Mouse (Mus musculus) thymus, adult 2 months (tissue): ENCODE results near the gene BC025920. TPM values are rescaled to one million over a fixed set of nuclear protein-coding genes. Genes with fewer than 3 reads are reported as not detected.
"Not testable (repeated sequence)": the region's sequence is repeated elsewhere in the genome, so short reads cannot be mapped to it uniquely, and the experiment has no call there.

Experiments used
- DNase-seq: peaks from one replicate; pipeline ENCODE4 v3.0.0; 2021
- H3K27ac ChIP-seq: fragments of 200-500 bp; 2 replicates; pipeline ENCODE4 v1.5.1; 2012; ENCODE audit warnings: low read length, control low read depth; ENCODE audit not compliant: control insufficient read depth, insufficient read depth
- H3K27me3 ChIP-seq: fragments of 200-500 bp; 2 replicates; pipeline ENCODE4 v1.6.1; 2012; ENCODE audit warnings: mild to moderate bottlenecking, low read length, moderate library complexity, mixed read lengths; ENCODE audit not compliant: control insufficient read depth, insufficient read depth
- H3K36me3 ChIP-seq: fragments of 200-500 bp; 2 replicates; pipeline ENCODE4 v1.6.1; 2012; ENCODE audit warnings: mild to moderate bottlenecking, low read length, moderate library complexity; ENCODE audit not compliant: control insufficient read depth, insufficient read depth
- H3K4me1 ChIP-seq: fragments of 200-500 bp; replicated peaks from 2 replicates; pipeline ENCODE4 v1.6.1; 2012; ENCODE audit warnings: low read length; ENCODE audit not compliant: control insufficient read depth, insufficient read depth
- H3K4me3 ChIP-seq: fragments of 200-500 bp; 2 replicates; pipeline ENCODE4 v1.5.1; 2012; ENCODE audit warnings: mild to moderate bottlenecking, low read length, control low read depth, moderate library complexity; ENCODE audit not compliant: control insufficient read depth, insufficient read depth
- CTCF ChIP-seq: fragments of 200-500 bp; IDR thresholded peaks from 2 replicates; pipeline ENCODE4 v1.5.1; 2012; ENCODE audit warnings: mild to moderate bottlenecking, control low read depth, low read length, moderate library complexity, borderline replicate concordance; ENCODE audit not compliant: control insufficient read depth, poor library complexity, insufficient read depth; ENCODE audit errors: extremely low read depth
- POLR2A ChIP-seq: fragments of 200-500 bp; IDR thresholded peaks from 2 replicates; pipeline ENCODE4 v1.6.1; 2012; ENCODE audit warnings: mild to moderate bottlenecking, low read length, control low read depth, moderate library complexity; ENCODE audit not compliant: control insufficient read depth, poor library complexity, insufficient read depth; ENCODE audit errors: extremely low read depth
- WGBS: fragments of 180-500 bp; shearing (Covaris S2); methylation state at CpG from one replicate; pipeline ENCODE4 v1.1.7; 2018; 5-methylcytosine and 5-hydroxymethylcytosine counted together
- polyA plus RNA-seq: library from polyadenylated mRNA; depleted of rRNA; stranded (reverse); fragments of >200 nt; gene quantifications from 2 replicates; pipeline ENCODE4 v1.2.3, GENCODE M21; 2012; rRNA removed

BC025920 gene
- polyA plus RNA-seq, 1 experiment, result 2.8 TPM

DNA sequence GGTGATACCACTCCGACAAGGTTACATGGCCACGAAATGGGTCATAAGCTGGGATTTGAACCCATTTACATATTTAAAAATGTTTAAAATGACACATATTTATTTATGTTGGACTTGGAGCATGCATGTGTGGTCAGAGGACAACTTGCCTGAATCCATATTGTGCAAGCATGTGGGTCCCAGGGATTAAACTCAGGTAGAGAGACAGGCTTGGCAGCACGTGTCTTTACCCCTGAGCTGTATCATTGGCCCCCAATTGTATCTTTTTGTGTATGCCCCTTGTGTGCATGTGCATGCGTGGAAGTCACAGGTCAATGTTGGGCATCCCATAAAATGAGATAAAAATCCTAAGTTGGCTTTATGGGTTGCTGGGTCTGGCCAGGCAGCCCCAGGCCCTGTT lies 39.3 kb downstream of the BC025920 start:
- Histone ChIP-seq H3K36me3 (no peaks in the 10 kb centered on the region), H3K27me3 (no peaks in the 10 kb centered on the region), H3K27ac (no peak overlapping the region), H3K4me1 (peaks cover 11% of the 10 kb centered on the region), H3K4me3 (no peak overlapping the region)
- TF ChIP-seq CTCF, result no peak
- TF ChIP-seq POLR2A, result no peak
- no peak for DNase-seq
- WGBS, result 95% methylated on average over 4 of the region's 4 CpGs

DNA sequence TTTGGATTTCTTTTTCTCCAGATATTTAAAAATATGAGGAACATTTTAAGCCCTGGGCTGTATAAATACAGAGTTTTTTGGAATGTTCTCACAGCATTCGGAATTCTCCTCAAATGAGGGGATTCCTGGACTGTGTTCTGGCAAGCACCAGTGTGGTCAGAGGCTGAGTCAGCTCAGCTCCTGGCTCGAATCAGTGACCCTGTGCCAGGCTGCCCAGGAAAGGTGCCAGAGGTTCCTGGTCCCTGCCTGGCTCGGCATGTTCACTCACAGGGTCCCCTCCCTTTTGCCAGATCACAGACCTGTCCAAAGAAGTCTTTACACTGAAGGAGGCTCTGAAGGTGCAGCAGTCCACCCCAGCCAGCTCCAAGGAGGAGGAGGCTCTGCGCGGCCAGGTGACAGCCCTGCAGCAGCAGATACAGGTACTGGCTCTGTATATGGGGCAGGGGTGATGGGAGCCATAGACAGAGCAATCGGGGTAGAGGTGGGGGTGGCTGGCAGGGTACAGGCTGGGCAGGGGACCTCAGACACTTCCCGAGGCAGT lies 40.0 kb downstream of the BC025920 start:
- WGBS, result 94% methylated on average over 7 of the region's 7 CpGs
- DNase-seq, result no peak

DNA sequence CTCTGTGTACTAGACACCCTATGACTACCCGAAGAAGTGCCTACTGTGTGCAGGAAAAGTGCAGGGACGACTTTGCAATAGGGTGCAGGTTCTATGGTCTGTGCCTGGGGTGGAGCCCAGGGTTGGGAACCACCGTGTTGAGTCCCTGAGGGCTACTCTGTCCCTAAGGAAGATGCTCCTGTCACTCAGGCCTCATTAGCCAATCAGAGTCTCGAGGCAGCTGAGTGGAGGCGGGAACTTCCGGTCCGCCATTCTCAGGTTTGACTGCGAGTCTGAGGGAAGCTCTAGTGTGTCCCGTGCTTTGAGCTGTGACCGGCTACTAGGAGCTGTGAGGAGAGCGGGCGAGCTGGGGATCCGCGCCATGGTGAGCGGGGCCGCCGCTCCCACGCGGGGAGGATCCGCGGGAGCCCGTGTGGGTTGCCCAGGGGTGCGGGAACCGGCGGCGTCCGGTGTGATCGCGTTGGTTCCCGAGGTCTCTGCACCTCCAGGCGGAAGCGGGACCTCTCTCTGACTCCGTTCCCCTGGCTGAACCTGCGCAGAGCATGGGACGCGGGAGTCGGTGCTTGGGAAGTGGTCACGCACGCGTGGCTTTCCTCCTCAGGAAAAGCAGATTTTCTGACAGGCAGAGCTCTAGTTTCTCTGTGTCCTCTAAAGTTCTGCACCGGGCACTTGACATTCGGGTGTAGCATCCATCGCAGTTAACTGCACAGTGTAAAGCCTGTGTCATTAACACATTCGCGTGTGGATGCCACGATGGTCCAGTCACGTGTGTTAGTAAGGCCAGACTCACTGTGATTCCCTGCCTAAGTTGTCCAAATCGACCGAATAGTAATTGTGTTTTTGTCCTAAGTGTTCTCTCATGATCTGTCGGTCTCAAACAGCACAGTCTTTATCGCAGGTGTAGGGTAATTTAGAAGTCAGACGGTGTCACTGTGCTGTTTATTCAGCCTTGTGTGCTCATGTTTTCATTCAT lies 43.0 kb downstream of the BC025920 start, which contains the start of gene Gm10778:
Gm10778 (plus strand) TSS at position 257 of the 973 bp plus-strand sequence.
- H3K27ac ChIP-seq, H3K36me3 ChIP-seq, H3K4me1 ChIP-seq, H3K27me3 ChIP-seq: not testable (repeated sequence)
- H3K4me3 ChIP-seq, result peak within 1 kb of the TSS; percentile 46
- 2% methylated on average over 34 of the region's 52 CpGs for WGBS
- DNase-seq, result peak; percentile 85

More for the DNA sequence above, 40.0 kb downstream of the BC025920 start:
- H3K4me1 ChIP-seq, result peaks cover 11% of the 10 kb centered on the region
- no peak for TF ChIP-seq POLR2A
- no peak for TF ChIP-seq CTCF
- no peak overlapping the region for H3K27ac ChIP-seq
- no peaks in the 10 kb centered on the region for H3K27me3 ChIP-seq
- H3K4me3 ChIP-seq, result no peak overlapping the region
- no peaks in the 10 kb centered on the region for H3K36me3 ChIP-seq

DNA sequence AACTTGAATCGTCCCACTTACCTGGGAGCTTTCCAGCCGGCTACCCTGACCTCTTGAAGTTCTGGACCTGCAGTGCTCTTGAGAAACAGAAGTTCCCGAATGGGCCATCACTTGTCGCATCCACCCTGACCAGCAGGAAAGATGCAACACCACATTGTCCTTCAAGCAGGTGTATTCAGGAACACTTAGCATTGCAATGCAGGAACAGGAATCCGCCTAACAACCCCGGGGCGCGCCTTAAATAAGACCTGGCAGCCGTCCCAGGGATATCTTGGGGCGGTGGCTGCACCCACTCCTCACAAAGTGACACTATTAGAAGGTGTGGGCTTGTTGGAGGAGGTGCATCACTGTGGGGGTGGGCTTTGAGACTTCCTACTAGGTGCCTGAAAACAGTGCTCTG lies 49.1 kb downstream of the BC025920 start:
- no peaks in the 10 kb centered on the region for H3K36me3 ChIP-seq
- TF ChIP-seq POLR2A (no peak), CTCF (no peak)
- 98% methylated on average over 10 of the region's 10 CpGs for WGBS
- no peak overlapping the region for H3K27ac ChIP-seq
- H3K27me3 ChIP-seq, result no peaks in the 10 kb centered on the region
- no peak for DNase-seq
- no peak overlapping the region for H3K4me3 ChIP-seq
- no peaks in the 10 kb centered on the region for H3K4me1 ChIP-seq

DNA sequence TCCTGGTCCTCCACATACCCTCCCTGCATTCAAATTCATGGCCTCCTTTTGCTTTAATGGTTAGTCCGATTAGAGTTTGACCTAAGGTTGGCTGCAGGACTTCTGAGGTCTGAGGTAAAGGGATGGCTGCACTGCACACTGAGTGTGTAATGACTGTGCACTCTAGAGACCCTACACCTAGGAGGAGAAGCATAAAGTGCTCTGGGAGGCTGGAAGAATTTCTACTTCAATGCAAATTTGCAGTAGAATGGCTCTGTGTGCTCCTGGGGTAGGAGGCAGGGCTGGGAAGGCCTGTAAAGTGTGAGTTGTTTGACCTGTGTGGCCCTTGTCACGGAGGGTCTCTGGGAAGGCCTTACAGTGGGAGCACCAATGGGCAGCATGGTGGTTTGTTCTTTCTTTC lies 50.1 kb downstream of the BC025920 start:
- WGBS, result 100% methylated on average over 2 of the region's 2 CpGs
- no peak overlapping the region for H3K4me3 ChIP-seq
- no peaks in the 10 kb centered on the region for H3K27me3 ChIP-seq
- DNase-seq, result no peak
- no peaks in the 10 kb centered on the region for H3K36me3 ChIP-seq
- TF ChIP-seq POLR2A (no peak), CTCF (no peak)
- H3K4me1 ChIP-seq, result no peaks in the 10 kb centered on the region
- no peak overlapping the region for H3K27ac ChIP-seq

Other genes starting within 250 kb of the BC025920 start
- 65.3 and 85.5 TPM in 2 replicates for gene Mfsd12, start 248.8 kb upstream of the BC025920 start, polyA plus RNA-seq
- gene 4930404N11Rik, start 240.5 kb upstream of the BC025920 start, polyA plus RNA-seq, result 12.7 TPM in 2 replicates
- gene Fzr1, start 227.8 kb upstream of the BC025920 start, polyA plus RNA-seq, result 181 and 201 TPM in 2 replicates
- gene Dohh, start 221.8 kb upstream of the BC025920 start, polyA plus RNA-seq, result 119 and 123 TPM in 2 replicates
- gene Gm48551, start 221.8 kb upstream of the BC025920 start, polyA plus RNA-seq, result 4.1 and 5.3 TPM in 2 replicates
- 7.5 and 8.4 TPM in 2 replicates for gene Gm48552, start 217.3 kb upstream of the BC025920 start, polyA plus RNA-seq
- gene Smim24, start 213.2 kb upstream of the BC025920 start, polyA plus RNA-seq, result 49.7 and 51.1 TPM in 2 replicates
- gene Nfic, start 150.6 kb upstream of the BC025920 start, polyA plus RNA-seq, result 26.3 and 26.7 TPM in 2 replicates
- gene Celf5, start 123.6 kb upstream of the BC025920 start, polyA plus RNA-seq, result 4.3 and 5.1 TPM in 2 replicates
- gene Ncln, start 109.9 kb upstream of the BC025920 start, polyA plus RNA-seq, result 332 and 337 TPM in 2 replicates
- 84.3 and 87.2 TPM in 2 replicates for gene S1pr4, start 106.1 kb upstream of the BC025920 start, polyA plus RNA-seq
- 9.5 and 10.6 TPM in 2 replicates for gene Gna15, start 82.0 kb upstream of the BC025920 start, polyA plus RNA-seq
- gene Gna11, start 61.1 kb upstream of the BC025920 start, polyA plus RNA-seq, result 73.1 and 81.0 TPM in 2 replicates
- 3,110 and 3,125 TPM in 2 replicates for gene Aes, start 46.8 kb upstream of the BC025920 start, polyA plus RNA-seq
- gene Tle2, start 31.7 kb upstream of the BC025920 start, polyA plus RNA-seq, result 100 and 115 TPM in 2 replicates
- gene Tle6, start 5.2 kb upstream of the BC025920 start, polyA plus RNA-seq, result 22.5 and 28.8 TPM in 2 replicates
- 81.9 and 84.7 TPM in 2 replicates for gene Sirt6, start 21.5 kb downstream of the BC025920 start, polyA plus RNA-seq
- gene Ankrd24, start 22.3 kb downstream of the BC025920 start, polyA plus RNA-seq, result 16.3 and 19.1 TPM in 2 replicates
- gene Gm10778, start 42.8 kb downstream of the BC025920 start, polyA plus RNA-seq, result 0.75 and 0.94 TPM in 2 replicates
- 1.4 and 1.8 TPM in 2 replicates for gene Zfp433, start 98.6 kb downstream of the BC025920 start, polyA plus RNA-seq
- gene Gm3055, start 164.9 kb downstream of the BC025920 start, polyA plus RNA-seq, result 0.22 and 0.24 TPM in 2 replicates
- not detected in 2 replicates for gene Gm4767, start 205.9 kb downstream of the BC025920 start, polyA plus RNA-seq